Comparison of ENCODE assay signal across 19 mouse cellular contexts in genomic region chr11:20066106-20066505, GRCm38 (mm10). TPM values are rescaled to one million over a fixed set of nuclear protein-coding genes. Genes with fewer than 3 reads are reported as not detected.
DNase-seq lines count a peak whose midpoint lies in the region; ATAC-seq lines count a peak whose summit lies in the region.
"Had no signal": no experiment of that assay in that cellular context is flagged by ENCODE, and none has a peak within 500 bp of the region (broad histone marks: within the 10 kb centered on the region; RNA-seq: fewer than 3 reads in every experiment).

No protein-coding gene starts in this region.

- H3K9me3 ChIP-seq in limb, embryonic 13.5 days, result no peaks in the 10 kb centered on the region
- no peaks in the 10 kb centered on the region for H3K9me3 ChIP-seq in limb, embryonic 10.5 days (replicated peaks)
- no peaks in the 10 kb centered on the region for H3K9me3 ChIP-seq in midbrain, embryonic 13.5 days
- H3K9me3 ChIP-seq in forebrain, embryonic 11.5 days (ENCODE audit: control insufficient read depth, low read length), result no peaks in the 10 kb centered on the region
- H3K9me3 ChIP-seq: heart, embryonic 13.5 days; kidney, embryonic 15.5 days; liver, embryonic 15.5 days; stomach, embryonic 15.5 days had no signal

- peaks cover 56% of the 10 kb centered on the region for H3K36me3 ChIP-seq in limb, embryonic 13.5 days
- peaks cover 74% of the 10 kb centered on the region for H3K36me3 ChIP-seq in limb, embryonic 10.5 days
- H3K36me3 ChIP-seq in midbrain, embryonic 13.5 days, result peaks cover 45% of the 10 kb centered on the region
- no peaks in the 10 kb centered on the region; the same call in 1 of the 2 replicates for H3K36me3 ChIP-seq in forebrain, embryonic 11.5 days (ENCODE audit: control insufficient read depth, insufficient read depth, low read length)

- H3K9ac ChIP-seq in limb, embryonic 13.5 days, result no peak overlapping the region
- no peak overlapping the region for H3K9ac ChIP-seq in midbrain, embryonic 13.5 days (replicated peaks)
- H3K9ac ChIP-seq in forebrain, embryonic 11.5 days (ENCODE audit: low read length), result no peak overlapping the region
- H3K9ac ChIP-seq: heart, embryonic 13.5 days; kidney, embryonic 15.5 days; liver, embryonic 15.5 days; stomach, embryonic 15.5 days had no signal

- H3K27ac ChIP-seq in limb, embryonic 13.5 days, result no peak overlapping the region
- no peak overlapping the region for H3K27ac ChIP-seq in limb, embryonic 10.5 days
- H3K27ac ChIP-seq in midbrain, embryonic 13.5 days, result no peak overlapping the region
- H3K27ac ChIP-seq in forebrain, embryonic 11.5 days (ENCODE audit: low read depth, low read length), result no peak overlapping the region
- H3K27ac ChIP-seq: heart, embryonic 13.5 days; kidney, embryonic 15.5 days; liver, embryonic 15.5 days; stomach, embryonic 15.5 days had no signal

- H3K4me2 ChIP-seq in limb, embryonic 13.5 days (replicated peaks), result no peak overlapping the region
- H3K4me2 ChIP-seq in midbrain, embryonic 13.5 days (replicated peaks), result no peak overlapping the region
- no peak overlapping the region for H3K4me2 ChIP-seq in forebrain, embryonic 11.5 days (ENCODE audit: low read depth, low read length, severe bottlenecking)
- H3K4me2 ChIP-seq: heart, embryonic 13.5 days; kidney, embryonic 15.5 days; liver, embryonic 15.5 days; midbrain, embryonic 11.5 days; stomach, embryonic 15.5 days had no signal

- H3K4me3 ChIP-seq in limb, embryonic 13.5 days, result no peak overlapping the region
- H3K4me3 ChIP-seq in limb, embryonic 10.5 days, result no peak overlapping the region
- H3K4me3 ChIP-seq in midbrain, embryonic 13.5 days (replicated peaks), result no peak overlapping the region
- no peak overlapping the region for H3K4me3 ChIP-seq in forebrain, embryonic 11.5 days (ENCODE audit: low read depth, low read length)
- H3K4me3 ChIP-seq: heart, embryonic 13.5 days; kidney, embryonic 15.5 days; liver, embryonic 15.5 days; myocyte; stomach, embryonic 15.5 days had no signal

- H3K4me1 ChIP-seq in limb, embryonic 13.5 days, result peaks cover 24% of the 10 kb centered on the region
- no peaks in the 10 kb centered on the region for H3K4me1 ChIP-seq in limb, embryonic 10.5 days
- peaks cover 3% of the 10 kb centered on the region; the same call in 1 of the 2 replicates for H3K4me1 ChIP-seq in midbrain, embryonic 13.5 days (replicated peaks)
- 0 out of 2 replicates have a peak, but pooled peaks cover 3% of the 10 kb centered on the region for H3K4me1 ChIP-seq in forebrain, embryonic 11.5 days (replicated peaks; ENCODE audit: control insufficient read depth, insufficient read depth, low read length)
- H3K4me1 ChIP-seq: heart, embryonic 13.5 days; kidney, embryonic 15.5 days; liver, embryonic 15.5 days; stomach, embryonic 15.5 days had no signal

- peak; percentile 44; the same call in 1 of the 2 replicates for ATAC-seq in limb, embryonic 13.5 days (ENCODE audit: low FRiP score, low read depth)
- ATAC-seq in midbrain, embryonic 13.5 days, result no peak
- ATAC-seq in forebrain, embryonic 11.5 days (replicated peaks; ENCODE audit: low FRiP score), result no peak

- no peak for DNase-seq in limb, embryonic 10.5 days (ENCODE audit: low spot score)
- DNase-seq in adrenal gland, postnatal 36 days, result peak; percentile 63 to 76
- peak; percentile 76 for DNase-seq in cerebellum, postnatal 10 days
- no peak for DNase-seq in lung, postnatal 36 days
- DNase-seq in forebrain, embryonic 11.5 days (ENCODE audit: low spot score), result no peak
- DNase-seq: B cell, adult 2 months; gastrocnemius, postnatal 36 days; left cerebral cortex, postnatal 4 days; lung, postnatal 14 days; spleen, adult 18-20 months; thymus, postnatal 14 days had no signal

- 61% methylated on average over 1 of the region's 1 CpGs for WGBS in limb, embryonic 13.5 days
- 97% methylated on average over 1 of the region's 1 CpGs for WGBS in limb, embryonic 10.5 days
- WGBS in midbrain, embryonic 13.5 days, result 97% methylated on average over 1 of the region's 1 CpGs
- WGBS in forebrain, embryonic 11.5 days, result 96% methylated on average over 1 of the region's 1 CpGs

- H3K27me3 ChIP-seq in limb, embryonic 13.5 days, result no peaks in the 10 kb centered on the region
- H3K27me3 ChIP-seq in limb, embryonic 10.5 days (ENCODE audit: low read depth, poor library complexity, severe bottlenecking), result no peaks in the 10 kb centered on the region
- H3K27me3 ChIP-seq in midbrain, embryonic 13.5 days, result no peaks in the 10 kb centered on the region
- no peaks in the 10 kb centered on the region for H3K27me3 ChIP-seq in forebrain, embryonic 11.5 days (ENCODE audit: control insufficient read depth, insufficient read depth, low read length)
- H3K27me3 ChIP-seq: heart, embryonic 13.5 days; kidney, embryonic 15.5 days; liver, embryonic 15.5 days; stomach, embryonic 15.5 days had no signal

RNA-seq across cellular contexts. Expression of gene Actr2, which starts 46.6 kb away (rescaled TPM):
- 119 and 120 TPM in 2 replicates for polyA plus RNA-seq in limb, embryonic 13.5 days (2015; fragmentation: Nextera tagmentation; extraction: Ambion mirVana)
- polyA plus RNA-seq in limb, embryonic 10.5 days (2016; fragmentation: Nextera tagmentation; extraction: Ambion mirVana), result 86.0 and 103 TPM in 2 replicates
- 100 to 1,000 TPM; 144 to 147 TPM for total RNA-seq in adrenal gland, postnatal 36 days (2021)
- 167 and 179 TPM in 2 replicates for polyA plus RNA-seq in midbrain, embryonic 13.5 days (2015; fragmentation: Nextera tagmentation; extraction: Ambion mirVana)
- 67.5 and 72.6 TPM in 2 replicates for polyA plus RNA-seq in forebrain, embryonic 11.5 days (2014; fragmentation: Nextera tagmentation; extraction: Ambion mirVana)

Comparison
In these comparisons a context has a peak if more than half of its experiments do, and no peak if none do; other contexts are left out.
1. DNase-seq: peak in adrenal gland, postnatal 36 days (2 of 2) and cerebellum, postnatal 10 days (2 of 2); none in limb, embryonic 10.5 days (single experiment), lung, postnatal 36 days (single experiment) and forebrain, embryonic 11.5 days (single experiment).